Mouse (Mus musculus) CH12.LX (cell line): ENCODE results near the gene 6430548M08Rik. TPM values are rescaled to one million over a fixed set of nuclear protein-coding genes. Genes with fewer than 3 reads are reported as not detected.

ENCODE experiments used
- DNase-seq: peaks from one replicate; pipeline ENCODE4 v3.0.0-alpha.2; 2013; ENCODE audit errors: extremely low read depth
- H3K27ac ChIP-seq: 2 replicates; pipeline ENCODE4 v1.5.1; 2012; ENCODE audit warnings: low read depth, mild to moderate bottlenecking, control low read depth, moderate library complexity; ENCODE audit not compliant: insufficient read depth
- H3K27me3 ChIP-seq: replicated peaks from 2 replicates; pipeline ENCODE3; 2012; ENCODE audit warnings: inconsistent platforms
- H3K36me3 ChIP-seq, 2 experiments: replicated peaks in 1 of 2; 2 replicates each; pipeline versions ENCODE3 to v1.6.1; 2012; ENCODE audit warnings: inconsistent platforms in 1 of 2, low read length in 1 of 2, mild to moderate bottlenecking in 1 of 2, mixed read lengths in 1 of 2, moderate library complexity in 1 of 2; ENCODE audit not compliant: control insufficient read depth in 1 of 2, insufficient read depth in 1 of 2
- H3K4me1 ChIP-seq, 2 experiments: 2 replicates each; pipeline ENCODE4 v1.6.1; 2012; ENCODE audit warnings: inconsistent platforms in 1 of 2, moderate library complexity in 1 of 2; ENCODE audit not compliant: insufficient read depth in 2 of 2, control insufficient read depth in 1 of 2
- H3K4me2 ChIP-seq: 2 replicates; pipeline ENCODE4 v1.6.1; 2012; ENCODE audit warnings: low read depth, mild to moderate bottlenecking, control low read depth; ENCODE audit not compliant: poor library complexity, insufficient read depth, severe bottlenecking
- H3K4me3 ChIP-seq, 3 experiments: fragments of 150-350 bp in 1 of 3; sonication (generic) in 1 of 3; replicated peaks in 1 of 3; 2 replicates each; pipeline versions ENCODE3 to v1.5.1; 2011 to 2012; ENCODE audit warnings: low read depth in 2 of 3, low read length in 2 of 3, mild to moderate bottlenecking in 2 of 3, moderate library complexity in 2 of 3, control low read depth in 1 of 3, improper control_type of control experiment in 1 of 3, inconsistent platforms in 1 of 3, mixed read lengths in 1 of 3; ENCODE audit not compliant: poor library complexity in 1 of 3
- H3K79me2 ChIP-seq: replicated peaks from 2 replicates; pipeline ENCODE4 v1.6.1; 2012; ENCODE audit warnings: mild to moderate bottlenecking, moderate library complexity; ENCODE audit not compliant: control insufficient read depth, poor library complexity, insufficient read depth, severe bottlenecking; ENCODE audit errors: extremely low read depth
- H3K9ac ChIP-seq: 2 replicates; pipeline ENCODE4 v1.6.1; 2012; ENCODE audit warnings: low read depth, mild to moderate bottlenecking, control low read depth, moderate library complexity; ENCODE audit not compliant: insufficient read depth
- H3K9me3 ChIP-seq: replicated peaks from 2 replicates; pipeline ENCODE3; 2012; ENCODE audit warnings: low read length, inconsistent platforms, mixed read lengths
- BHLHE40 ChIP-seq: IDR thresholded peaks from 2 replicates; pipeline ENCODE4 v1.6.1; 2011; ENCODE audit warnings: mild to moderate bottlenecking, low read depth, low read length, improper control_type of control experiment
- CHD1 ChIP-seq: IDR thresholded peaks from 2 replicates; pipeline ENCODE4 v1.6.1; 2012; ENCODE audit warnings: low read depth, low read length, improper control_type of control experiment, inconsistent platforms
- CTCF ChIP-seq, 2 experiments: IDR thresholded peaks in 1 of 2; conservative IDR thresholded peaks in 1 of 2; 2 replicates each; pipeline ENCODE4 v1.5.1; 2011 to 2012; ENCODE audit warnings: low read depth in 2 of 2, low read length in 2 of 2, improper control_type of control experiment in 1 of 2, inconsistent platforms in 1 of 2, mild to moderate bottlenecking in 1 of 2, moderate library complexity in 1 of 2
- E2F4 ChIP-seq: IDR thresholded peaks from 2 replicates; pipeline ENCODE4 v1.6.1; 2011; ENCODE audit warnings: low read depth, low read length, improper control_type of control experiment; ENCODE audit not compliant: insufficient replicate concordance
- ELF1 ChIP-seq: IDR thresholded peaks from 2 replicates; pipeline ENCODE4 v1.6.1; 2014; ENCODE audit warnings: low read depth, mild to moderate bottlenecking, inconsistent platforms, low read length, improper control_type of control experiment
- HCFC1 ChIP-seq: IDR thresholded peaks from 2 replicates; pipeline ENCODE4 v1.6.1; 2012; ENCODE audit warnings: low read depth, mild to moderate bottlenecking, inconsistent platforms, low read length, improper control_type of control experiment
- IRF4 ChIP-seq: IDR thresholded peaks from 2 replicates; pipeline ENCODE4 v1.6.1; 2014; ENCODE audit warnings: low read depth, mild to moderate bottlenecking, inconsistent platforms, low read length, improper control_type of control experiment
- KAT2A ChIP-seq: IDR thresholded peaks from 2 replicates; pipeline ENCODE4 v1.6.1; 2012; ENCODE audit warnings: low read length, improper control_type of control experiment, inconsistent platforms; ENCODE audit not compliant: insufficient replicate concordance
- MAX ChIP-seq: IDR thresholded peaks from 2 replicates; pipeline ENCODE4 v1.6.1; 2011; ENCODE audit warnings: low read length, improper control_type of control experiment
- MYC ChIP-seq: IDR thresholded peaks from 2 replicates; pipeline ENCODE4 v1.6.1; 2011; ENCODE audit warnings: low read depth, mild to moderate bottlenecking, improper control_type of control experiment, low read length
- NELFE ChIP-seq: IDR thresholded peaks from 2 replicates; pipeline ENCODE4 v1.6.1; 2011; ENCODE audit warnings: low read depth, low read length, improper control_type of control experiment
- NRF1 ChIP-seq: IDR thresholded peaks from 2 replicates; pipeline ENCODE4 v1.6.1; 2014; ENCODE audit warnings: low read depth, mild to moderate bottlenecking, inconsistent platforms, low read length, improper control_type of control experiment, moderate library complexity
- PAX5 ChIP-seq: IDR thresholded peaks from 2 replicates; pipeline ENCODE4 v1.6.1; 2012; ENCODE audit warnings: low read length, inconsistent platforms, mixed read lengths
- POLR2A ChIP-seq: IDR thresholded peaks from 2 replicates; pipeline ENCODE4 v1.6.1; 2011; ENCODE audit warnings: low read depth, mild to moderate bottlenecking, improper control_type of control experiment, low read length
- POLR2AphosphoS2 ChIP-seq: IDR thresholded peaks from 2 replicates; pipeline ENCODE4 v1.6.1; 2011; ENCODE audit warnings: low read depth, low read length, improper control_type of control experiment
- RAD21 ChIP-seq: IDR thresholded peaks from 2 replicates; pipeline ENCODE4 v1.6.1; 2011; ENCODE audit warnings: low read depth, mild to moderate bottlenecking, low read length, improper control_type of control experiment, moderate library complexity
- SIN3A ChIP-seq: IDR thresholded peaks from 2 replicates; pipeline ENCODE4 v1.6.1; 2012; ENCODE audit warnings: low read length, improper control_type of control experiment, inconsistent platforms
- SMC3 ChIP-seq: IDR thresholded peaks from 2 replicates; pipeline ENCODE4 v1.6.1; 2011; ENCODE audit warnings: low read depth, low read length, improper control_type of control experiment
- UBTF ChIP-seq: IDR thresholded peaks from 2 replicates; pipeline ENCODE4 v1.6.1; 2012; ENCODE audit warnings: low read depth, mild to moderate bottlenecking, inconsistent platforms, low read length, improper control_type of control experiment, moderate library complexity
- ZC3H11A ChIP-seq: IDR thresholded peaks from 2 replicates; pipeline ENCODE4 v1.6.1; 2012; ENCODE audit warnings: low read depth, mild to moderate bottlenecking, inconsistent platforms, low read length, improper control_type of control experiment
- ZKSCAN1 ChIP-seq: IDR thresholded peaks from 2 replicates; pipeline ENCODE4 v1.6.1; 2012; ENCODE audit warnings: low read depth, inconsistent platforms, low read length, improper control_type of control experiment, borderline replicate concordance
- ZMIZ1 ChIP-seq: IDR thresholded peaks from 2 replicates; pipeline ENCODE4 v1.6.1; 2012; ENCODE audit warnings: low read depth, mild to moderate bottlenecking, inconsistent platforms, low read length, improper control_type of control experiment
- ZNF384 ChIP-seq: IDR thresholded peaks from 2 replicates; pipeline ENCODE4 v1.6.1; 2012; ENCODE audit warnings: low read depth, low read length, improper control_type of control experiment, inconsistent platforms
- dilution Hi-C: fragments of 300-500 bp; cut with MboI; formaldehyde crosslinking; loops from 2 replicates; pipeline ENCODE4 v1.14.3; 2020; ENCODE audit warnings: low sequenced_read_pairs; ENCODE audit not compliant: extremely low pct_unique_long_range_greater_than_20kb, extremely low pct_ligation_motif_present
- in situ Hi-C: fragments of 300-500 bp; cut with MboI; formaldehyde crosslinking; loops from 3 replicates; pipeline ENCODE4 v1.14.3; 2019; ENCODE audit warnings: low sequenced_read_pairs, low pct_ligation_motif_present, low pct_unique_long_range_greater_than_20kb, mixed read lengths
- polyA plus RNA-seq: library from polyadenylated mRNA; unstranded; fragments of >175 nt; gene quantifications from 2 replicates; pipeline ENCODE4 v1.2.1, GENCODE M21; 2012; ENCODE audit warnings: low read depth; ENCODE audit not compliant: insufficient read length
- total RNA-seq, 2 experiments: library from RNA; depleted of rRNA; stranded (reverse); fragments of 300-350 nt in 1 of 2; fragments of >200 nt in 1 of 2; gene quantifications; 2 replicates each; pipeline ENCODE4 v1.2.3; 2012 to 2014

The 6430548M08Rik gene
- total and polyA plus RNA-seq, 3 experiments: 0.13 TPM; not detected in 2

DNA sequence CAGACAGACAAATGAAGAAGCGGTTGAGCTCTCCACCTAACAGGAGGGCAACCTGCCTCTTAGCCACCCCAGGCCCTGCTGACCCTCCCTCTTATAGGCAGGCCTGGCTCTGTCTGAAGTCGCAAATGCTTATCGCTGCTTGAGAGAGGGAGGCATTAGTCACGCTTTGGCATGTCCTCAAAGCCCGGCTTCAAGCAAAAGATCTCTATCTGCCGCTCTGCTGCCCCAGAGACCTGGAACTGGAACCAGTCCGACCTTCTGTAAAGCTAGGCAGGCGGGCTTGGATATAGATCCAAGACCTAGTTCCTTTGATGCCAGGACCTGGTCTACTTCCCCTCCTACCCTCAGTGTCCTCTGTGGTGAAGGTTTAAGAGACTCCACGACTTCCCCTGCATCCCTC is 41.7 kb upstream of the 6430548M08Rik start:
- Histone ChIP-seq H3K4me1 (peaks cover 0 to 14% of the 10 kb centered on the region in 2 experiments; a peak in 2 of 4 replicates), H3K79me2 (no peaks in the 10 kb centered on the region), H3K9me3 (no peaks in the 10 kb centered on the region), H3K4me2 (no peak overlapping the region), H3K4me3 (no peak overlapping the region), H3K27me3 (peaks cover 79% of the 10 kb centered on the region), H3K9ac (no peak overlapping the region)
- DNase-seq: no peak
- in situ Hi-C loops (no loop called here), dilution Hi-C loops (no loop called here)
- TF ChIP-seq IRF4 (no peak), ELF1 (no peak), NRF1 (no peak), KAT2A (no peak), CHD1 (no peak), BHLHE40 (no peak), RAD21 (no peak), POLR2AphosphoS2 (no peak), CTCF (conservative IDR thresholded peaks at IDR 0.05 in 1 of 2, IDR thresholded peaks at IDR 0.05 in 1 of 2; ENCODE audit: low read depth in 2 of 2, low read length in 2 of 2) (no peak)
- TF ChIP-seq, all 38 proteins: peak for 0
- Histone ChIP-seq H3K27ac (no peak overlapping the region), H3K36me3 (no peaks in the 10 kb centered on the region)

GRCm38 (mm10) chr8:120072827-120073226 is 41.1 kb upstream of the 6430548M08Rik start:
- dilution Hi-C loops: no loop called here
- no peaks in the 10 kb centered on the region for H3K36me3 ChIP-seq
- TF ChIP-seq PAX5 (no peak), MAX (no peak)

DNA sequence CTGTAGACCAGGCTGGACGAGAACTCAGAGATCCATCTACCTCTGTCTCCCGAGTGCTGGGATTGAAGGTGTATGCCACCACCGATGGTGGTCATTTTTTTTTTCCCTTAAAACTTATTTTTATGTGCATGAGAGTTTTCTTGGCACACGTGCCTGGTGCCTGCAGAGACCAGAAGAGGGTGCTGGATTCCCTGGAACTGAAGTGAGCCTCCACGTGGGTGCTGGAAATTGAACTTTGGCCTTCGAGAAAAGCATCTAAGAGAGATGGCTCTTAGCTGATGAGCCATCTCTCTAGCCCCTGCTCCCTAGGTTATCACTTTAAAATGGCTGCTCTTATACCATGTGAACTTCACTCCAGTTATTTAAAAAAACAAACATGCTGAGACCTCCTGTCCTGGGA is 39.4 kb upstream of the 6430548M08Rik start:
- no peak for DNase-seq
- no peak overlapping the region for H3K9ac ChIP-seq

More at GRCm38 (mm10) chr8:120072827-120073226, 41.1 kb upstream of the 6430548M08Rik start:
- no peak overlapping the region for H3K4me3 ChIP-seq
- peaks cover 73% of the 10 kb centered on the region for H3K27me3 ChIP-seq
- H3K4me2 ChIP-seq: no peak overlapping the region
- no peak for DNase-seq
- no peaks in the 10 kb centered on the region for H3K79me2 ChIP-seq
- in situ Hi-C loops: no loop called here
- H3K27ac ChIP-seq: no peak overlapping the region
- H3K9ac ChIP-seq: no peak overlapping the region
- H3K4me1 ChIP-seq: peaks cover 0 to 14% of the 10 kb centered on the region in 2 experiments; a peak in 2 of 4 replicates
- H3K9me3 ChIP-seq: no peaks in the 10 kb centered on the region

More for the DNA sequence above, 39.4 kb upstream of the 6430548M08Rik start:
- Histone ChIP-seq H3K36me3 (no peaks in the 10 kb centered on the region), H3K27ac (no peak overlapping the region), H3K79me2 (no peaks in the 10 kb centered on the region), H3K4me1 (peaks cover 0 to 14% of the 10 kb centered on the region in 2 experiments; a peak in 2 of 4 replicates), H3K4me2 (no peak overlapping the region), H3K27me3 (peaks cover 65% of the 10 kb centered on the region), H3K4me3 (no peak overlapping the region)
- dilution Hi-C loops (no loop called here), in situ Hi-C loops (no loop called here)
- no peak for TF ChIP-seq NELFE
- TF ChIP-seq POLR2AphosphoS2: no peak
- no peak for TF ChIP-seq ZC3H11A
- no peak for TF ChIP-seq PAX5
- no peak for TF ChIP-seq UBTF
- TF ChIP-seq ZKSCAN1: no peak
- no peak for TF ChIP-seq ZMIZ1
- no peak for TF ChIP-seq SIN3A
- TF ChIP-seq SMC3: no peak
- TF ChIP-seq POLR2A: no peak
- TF ChIP-seq CTCF (conservative IDR thresholded peaks at IDR 0.05 in 1 of 2, IDR thresholded peaks at IDR 0.05 in 1 of 2; ENCODE audit: low read depth in 2 of 2, low read length in 2 of 2): no peak
- TF ChIP-seq HCFC1: no peak
- TF ChIP-seq MYC: no peak
- TF ChIP-seq IRF4: no peak
- TF ChIP-seq CHD1: no peak
- no peak for TF ChIP-seq E2F4
- no peak for TF ChIP-seq ZNF384
- TF ChIP-seq, all 38 proteins: peak for 0
- no peaks in the 10 kb centered on the region for H3K9me3 ChIP-seq
